Mouse (Mus musculus): ENCODE results near the gene Egr2. TPM values are rescaled to one million over a fixed set of nuclear protein-coding genes. Genes with fewer than 3 reads are reported as not detected.

The Egr2 gene
- polyA plus RNA-seq, 1 experiment = 0.07 TPM

- no peak overlapping the region for H3K27ac ChIP-seq (ENCODE audit: insufficient read depth, low read length)
- no peak for TF ChIP-seq POLR2A (IDR thresholded peaks at IDR 0.05; ENCODE audit: borderline replicate concordance, insufficient read depth, low read length)
- TF ChIP-seq CTCF (IDR thresholded peaks at IDR 0.05; ENCODE audit: borderline replicate concordance, insufficient read depth, low read depth, low read length) = no peak
- WGBS = 67% methylated on average over 1 of the region's 1 CpGs
- no peaks in the 10 kb centered on the region for H3K27me3 ChIP-seq (ENCODE audit: control insufficient read depth, insufficient read depth, low read length)
- H3K4me3 ChIP-seq (replicated peaks; ENCODE audit: insufficient read depth, low read depth, low read length) = no peak overlapping the region
- DNase-seq = no peak
- no peaks in the 10 kb centered on the region for H3K4me1 ChIP-seq (ENCODE audit: control insufficient read depth, insufficient read depth, low read length)
Observed at GRCm38 (mm10) chr10:67561185-67561584, 25.9 kb downstream of the Egr2 start.

GRCm38 (mm10) chr10:67564509-67564908 is 29.2 kb downstream of the Egr2 start:
- H3K27me3 ChIP-seq (ENCODE audit: control insufficient read depth, insufficient read depth, low read length) = no peaks in the 10 kb centered on the region
- no peak for TF ChIP-seq POLR2A (IDR thresholded peaks at IDR 0.05; ENCODE audit: borderline replicate concordance, insufficient read depth, low read length)
- no peak for TF ChIP-seq CTCF (IDR thresholded peaks at IDR 0.05; ENCODE audit: borderline replicate concordance, insufficient read depth, low read depth, low read length)
- H3K27ac ChIP-seq (ENCODE audit: insufficient read depth, low read length) = no peak overlapping the region
- WGBS = 92% methylated on average over 7 of the region's 7 CpGs
- H3K4me3 ChIP-seq (replicated peaks; ENCODE audit: insufficient read depth, low read depth, low read length) = no peak overlapping the region
- no peak for DNase-seq
- H3K4me1 ChIP-seq (ENCODE audit: control insufficient read depth, insufficient read depth, low read length) = no peaks in the 10 kb centered on the region

DNA sequence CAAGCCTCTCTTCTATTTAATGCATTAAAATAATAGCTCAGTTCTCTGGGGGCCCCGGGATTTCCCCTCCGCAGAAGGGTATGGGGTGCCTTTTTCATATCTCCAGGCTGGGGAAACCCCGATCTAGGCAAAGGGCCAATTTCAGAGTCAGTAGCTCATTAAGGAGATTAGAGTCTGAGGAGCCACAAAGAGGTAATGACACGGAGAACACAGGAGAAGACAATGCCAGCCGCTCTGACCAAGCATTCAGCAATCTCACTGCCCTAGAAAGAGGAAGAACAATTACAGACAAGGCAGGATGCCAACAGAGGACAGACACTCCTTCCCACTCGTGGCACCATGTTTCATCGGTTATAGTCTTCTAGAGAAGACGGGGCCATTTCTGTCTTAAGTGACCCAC is 30.8 kb downstream of the Egr2 start:
- 18% methylated on average over 8 of the region's 8 CpGs for WGBS
- H3K4me1 ChIP-seq (ENCODE audit: control insufficient read depth, insufficient read depth, low read length) = no peaks in the 10 kb centered on the region
- TF ChIP-seq POLR2A (IDR thresholded peaks at IDR 0.05; ENCODE audit: borderline replicate concordance, insufficient read depth, low read length) = no peak

DNA sequence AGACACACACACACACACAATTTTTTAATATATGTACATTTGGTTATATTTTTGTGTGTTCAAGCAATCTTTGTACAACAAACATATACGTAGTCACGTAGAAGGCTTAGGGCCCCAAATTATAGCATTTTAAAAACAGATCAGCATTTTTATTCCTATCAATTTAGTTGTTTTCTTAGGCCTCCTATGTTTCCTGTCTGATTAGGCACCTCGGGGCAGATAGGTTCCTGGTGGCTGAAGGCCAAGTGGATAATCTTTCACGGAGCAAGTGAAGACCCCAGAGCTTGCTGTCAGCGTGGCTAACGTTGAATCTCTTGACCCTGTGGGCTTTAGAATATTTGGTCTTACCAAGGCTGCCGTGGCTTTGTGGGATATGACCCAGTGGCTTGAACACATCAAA is 34.3 kb downstream of the Egr2 start:
- TF ChIP-seq POLR2A (IDR thresholded peaks at IDR 0.05; ENCODE audit: borderline replicate concordance, insufficient read depth, low read length) = no peak
- no peak for TF ChIP-seq CTCF (IDR thresholded peaks at IDR 0.05; ENCODE audit: borderline replicate concordance, insufficient read depth, low read depth, low read length)
- no peak for DNase-seq
- H3K4me1 ChIP-seq (ENCODE audit: control insufficient read depth, insufficient read depth, low read length) = no peaks in the 10 kb centered on the region
- H3K27me3 ChIP-seq (ENCODE audit: control insufficient read depth, insufficient read depth, low read length) = no peaks in the 10 kb centered on the region
- H3K27ac ChIP-seq (ENCODE audit: insufficient read depth, low read length) = no peak overlapping the region
- 66% methylated on average over 7 of the region's 7 CpGs for WGBS
- H3K4me3 ChIP-seq (replicated peaks; ENCODE audit: insufficient read depth, low read depth, low read length) = no peak overlapping the region

More for the DNA sequence above, 30.8 kb downstream of the Egr2 start:
- Histone ChIP-seq H3K27me3 (ENCODE audit: control insufficient read depth, insufficient read depth, low read length) (no peaks in the 10 kb centered on the region), H3K4me3 (replicated peaks; ENCODE audit: insufficient read depth, low read depth, low read length) (no peak overlapping the region), H3K27ac (ENCODE audit: insufficient read depth, low read length) (no peak overlapping the region)
- no peak for DNase-seq

DNA sequence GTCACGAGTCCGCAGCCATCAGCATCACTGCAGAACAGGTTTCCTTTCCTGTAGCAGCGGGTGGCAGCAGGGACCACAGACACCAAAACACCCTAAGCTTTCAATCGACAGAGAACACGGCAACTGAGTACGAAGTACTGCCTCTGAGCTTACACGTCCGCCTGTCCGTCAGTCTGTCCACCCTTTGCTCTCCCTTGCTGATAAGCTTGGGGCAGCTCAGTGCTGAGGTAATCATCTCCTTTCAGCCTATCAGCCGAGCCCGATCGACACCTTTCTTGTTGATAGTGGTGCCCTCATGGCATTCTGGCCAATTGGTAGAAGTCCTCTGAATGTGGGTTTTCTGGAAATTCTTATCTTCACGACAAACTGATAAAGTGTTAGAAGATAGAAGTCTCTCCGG is 36.2 kb downstream of the Egr2 start:
- no peak for DNase-seq
- H3K27ac ChIP-seq (ENCODE audit: insufficient read depth, low read length) = no peak overlapping the region
- H3K4me3 ChIP-seq (replicated peaks; ENCODE audit: insufficient read depth, low read depth, low read length) = no peak overlapping the region
- H3K27me3 ChIP-seq (ENCODE audit: control insufficient read depth, insufficient read depth, low read length) = no peaks in the 10 kb centered on the region
- 95% methylated on average over 14 of the region's 14 CpGs for WGBS
- H3K4me1 ChIP-seq (ENCODE audit: control insufficient read depth, insufficient read depth, low read length) = no peaks in the 10 kb centered on the region
- TF ChIP-seq CTCF (IDR thresholded peaks at IDR 0.05; ENCODE audit: borderline replicate concordance, insufficient read depth, low read depth, low read length) (no peak), POLR2A (IDR thresholded peaks at IDR 0.05; ENCODE audit: borderline replicate concordance, insufficient read depth, low read length) (no peak)

DNA sequence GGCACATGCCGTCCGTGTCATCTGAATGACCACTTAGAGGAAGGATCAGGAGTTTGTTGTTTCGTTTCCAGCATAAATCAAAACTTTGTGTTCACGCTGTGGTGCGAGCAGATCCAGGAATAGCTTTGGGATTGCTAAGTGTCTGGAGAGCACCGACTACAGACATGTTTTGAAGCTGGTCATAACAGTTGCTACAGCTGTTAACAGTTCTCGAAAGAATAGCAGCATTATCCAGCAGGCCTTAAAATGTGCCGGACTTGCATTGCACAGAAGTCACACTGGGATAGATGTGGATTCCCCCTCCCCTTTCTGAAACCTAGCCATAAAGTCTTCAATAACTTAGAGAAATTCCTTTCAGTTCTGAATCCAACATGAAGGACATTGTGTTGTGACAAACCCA is 38.0 kb downstream of the Egr2 start:
- no peak for DNase-seq
- TF ChIP-seq POLR2A (IDR thresholded peaks at IDR 0.05; ENCODE audit: borderline replicate concordance, insufficient read depth, low read length) (no peak), CTCF (IDR thresholded peaks at IDR 0.05; ENCODE audit: borderline replicate concordance, insufficient read depth, low read depth, low read length) (no peak)
- no peak overlapping the region for H3K27ac ChIP-seq (ENCODE audit: insufficient read depth, low read length)
- no peaks in the 10 kb centered on the region for H3K27me3 ChIP-seq (ENCODE audit: control insufficient read depth, insufficient read depth, low read length)
- H3K4me3 ChIP-seq (replicated peaks; ENCODE audit: insufficient read depth, low read depth, low read length) = no peak overlapping the region
- H3K4me1 ChIP-seq (ENCODE audit: control insufficient read depth, insufficient read depth, low read length) = peaks cover 3% of the 10 kb centered on the region; the same call in 1 of the 2 replicates
- WGBS = 57% methylated on average over 8 of the region's 8 CpGs

GRCm38 (mm10) chr10:67579830-67580229 is 44.6 kb downstream of the Egr2 start:
- no peak for TF ChIP-seq POLR2A (IDR thresholded peaks at IDR 0.05; ENCODE audit: borderline replicate concordance, insufficient read depth, low read length)
- no peak for TF ChIP-seq CTCF (IDR thresholded peaks at IDR 0.05; ENCODE audit: borderline replicate concordance, insufficient read depth, low read depth, low read length)
- H3K4me3 ChIP-seq (replicated peaks; ENCODE audit: insufficient read depth, low read depth, low read length) = no peak overlapping the region
- H3K27me3 ChIP-seq (ENCODE audit: control insufficient read depth, insufficient read depth, low read length) = no peaks in the 10 kb centered on the region
- H3K4me1 ChIP-seq (ENCODE audit: control insufficient read depth, insufficient read depth, low read length) = peaks cover 4% of the 10 kb centered on the region; the same call in 1 of the 2 replicates
- H3K27ac ChIP-seq (ENCODE audit: insufficient read depth, low read length) = no peak overlapping the region
- no peak for DNase-seq
- 95% methylated on average over 4 of the region's 4 CpGs for WGBS

DNA sequence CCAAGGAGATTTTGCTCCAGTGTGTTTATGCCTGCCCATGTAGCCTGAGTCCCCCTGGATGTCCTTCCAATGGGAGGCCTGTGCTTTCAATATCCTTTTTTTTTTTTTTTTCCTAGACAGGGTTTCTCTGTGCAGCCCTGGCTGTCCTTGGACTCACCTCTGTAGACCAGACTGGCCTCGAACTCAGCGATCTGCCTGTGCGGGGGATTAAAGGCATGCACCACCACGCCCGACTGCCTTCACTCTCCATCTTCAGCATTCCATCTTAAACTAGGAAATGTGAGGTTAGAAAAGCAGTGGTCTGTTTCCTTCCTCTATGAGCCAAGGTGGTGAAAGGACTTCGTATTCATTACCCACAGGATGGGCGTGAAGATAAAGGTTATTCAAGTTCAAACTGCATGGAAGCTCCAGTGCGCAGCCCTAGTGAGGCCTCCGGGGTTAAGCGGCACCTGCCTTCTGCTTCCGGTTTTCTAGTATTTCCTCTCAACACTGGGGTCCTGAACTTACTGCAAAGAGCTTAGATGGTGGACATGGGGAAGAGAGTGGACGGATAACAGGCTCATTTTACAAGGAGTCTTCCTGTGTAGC is 46.5 kb downstream of the Egr2 start:
- Histone ChIP-seq H3K4me1 (ENCODE audit: control insufficient read depth, insufficient read depth, low read length) (peaks cover 4% of the 10 kb centered on the region; the same call in 1 of the 2 replicates), H3K4me3 (replicated peaks; ENCODE audit: insufficient read depth, low read depth, low read length) (no peak overlapping the region), H3K27ac (ENCODE audit: insufficient read depth, low read length) (no peak overlapping the region), H3K27me3 (ENCODE audit: control insufficient read depth, insufficient read depth, low read length) (no peaks in the 10 kb centered on the region)
- WGBS = 91% methylated on average over 12 of the region's 12 CpGs
- no peak for DNase-seq
- TF ChIP-seq POLR2A (IDR thresholded peaks at IDR 0.05; ENCODE audit: borderline replicate concordance, insufficient read depth, low read length) (no peak), CTCF (IDR thresholded peaks at IDR 0.05; ENCODE audit: borderline replicate concordance, insufficient read depth, low read depth, low read length) (no peak)
